Mouse (Mus musculus): ENCODE measurements around the gene Sod1. TPM values are rescaled to one million over a fixed set of nuclear protein-coding genes. Genes with fewer than 3 reads are reported as not detected.

Sod1 gene
- 1,418 and 1,524 TPM in 2 replicates for total RNA-seq (2021)
- long read RNA-seq, transcript Sod1-201 (5 exons, 641 nt): major isoform, 41 of 94 reads
- long read RNA-seq, partial matches to known transcripts: 48 of 94 reads
- long read RNA-seq, other reads (novel, unspliced or antisense): 1 of 94 reads

DNA sequence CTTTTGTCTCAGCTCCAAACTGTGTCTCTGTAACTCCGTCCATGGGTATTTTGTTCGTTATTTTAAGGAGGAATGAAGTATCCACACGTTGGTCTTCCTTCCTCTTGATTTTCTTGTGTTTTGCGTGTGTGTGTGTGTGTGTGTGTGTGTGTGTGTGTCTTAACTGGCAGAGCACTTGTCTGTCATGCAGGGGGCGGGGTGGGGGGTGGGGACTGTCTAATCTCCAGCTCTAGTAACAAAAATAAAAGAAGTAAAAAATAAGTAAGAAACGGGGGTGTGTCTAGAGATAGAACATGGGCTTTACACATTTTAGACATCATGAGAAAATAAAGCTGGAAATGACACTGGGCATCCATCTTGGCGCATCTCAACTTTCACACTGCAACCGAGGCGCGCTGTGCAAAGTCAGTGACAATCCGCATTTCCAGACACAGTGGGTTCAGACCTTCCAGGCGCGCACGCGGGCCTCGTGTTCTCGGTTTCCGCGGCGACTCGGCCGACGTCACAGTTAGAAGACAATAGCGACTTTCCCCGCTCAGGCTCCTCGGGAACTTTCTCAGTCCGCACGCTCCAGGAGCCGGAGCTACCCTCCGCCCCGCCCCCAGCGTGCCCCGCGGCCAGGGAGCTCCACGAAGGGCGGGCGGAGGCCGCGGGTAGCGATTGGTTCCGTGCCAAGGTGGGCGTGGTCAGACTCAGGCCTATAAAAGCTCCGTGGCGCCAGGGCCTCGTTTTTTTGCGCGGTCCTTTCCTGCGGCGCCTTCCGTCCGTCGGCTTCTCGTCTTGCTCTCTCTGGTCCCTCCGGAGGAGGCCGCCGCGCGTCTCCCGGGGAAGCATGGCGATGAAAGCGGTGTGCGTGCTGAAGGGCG, at the start of gene Sod1:
Gene Sod1 (plus strand): TSS at position 729 of the 866 bp plus-strand sequence.
- peak; percentile 97 for DNase-seq

- DNase-seq: no peak
Measured at GRCm38 (mm10) chr16:90171416-90171815, 49.1 kb upstream of the Sod1 start.

DNA sequence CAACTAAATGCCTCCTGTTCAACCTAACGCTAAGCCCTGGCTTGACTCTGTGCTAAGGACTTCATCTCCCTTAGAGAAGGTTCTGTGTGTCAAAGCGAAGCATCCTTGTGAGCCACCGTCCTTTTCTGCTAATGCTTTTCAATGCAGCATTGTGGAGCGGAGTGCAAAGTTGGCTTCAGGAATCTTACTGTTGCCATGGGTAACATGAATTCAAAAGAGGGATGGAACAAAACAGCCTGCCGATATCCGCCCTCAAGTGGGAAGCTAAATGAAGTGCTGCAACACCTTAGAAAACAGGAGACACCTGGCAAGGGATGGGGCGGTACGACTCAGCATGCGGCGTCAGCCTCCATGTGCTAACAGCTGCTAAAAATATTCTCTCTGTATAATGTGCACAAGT, 44.1 kb upstream of the Sod1 start:
- no peak for DNase-seq

DNA sequence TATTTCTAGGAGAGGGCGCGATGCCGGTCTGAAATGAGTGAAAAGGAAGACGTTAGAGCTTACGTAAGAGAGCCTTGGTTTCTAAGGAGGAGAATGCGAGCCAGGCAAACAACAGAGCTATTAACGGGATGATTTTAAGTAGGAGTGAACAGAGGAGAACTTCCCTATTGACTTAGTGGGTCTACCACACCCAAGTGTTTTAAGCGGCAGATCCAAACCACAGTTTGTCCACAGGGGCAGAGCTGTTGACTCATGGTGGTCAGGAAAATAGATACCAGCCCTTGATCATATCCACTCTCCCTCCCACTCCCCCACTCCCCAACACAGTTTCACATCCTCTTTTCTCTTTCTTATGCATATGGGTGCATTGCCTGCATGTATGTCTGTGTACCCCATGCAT, 43.1 kb upstream of the Sod1 start:
- DNase-seq: no peak

- DNase-seq: no peak
Measured at GRCm38 (mm10) chr16:90178404-90178803, 42.1 kb upstream of the Sod1 start.

- DNase-seq: no peak
Measured at GRCm38 (mm10) chr16:90179892-90180291, 40.7 kb upstream of the Sod1 start.

DNA sequence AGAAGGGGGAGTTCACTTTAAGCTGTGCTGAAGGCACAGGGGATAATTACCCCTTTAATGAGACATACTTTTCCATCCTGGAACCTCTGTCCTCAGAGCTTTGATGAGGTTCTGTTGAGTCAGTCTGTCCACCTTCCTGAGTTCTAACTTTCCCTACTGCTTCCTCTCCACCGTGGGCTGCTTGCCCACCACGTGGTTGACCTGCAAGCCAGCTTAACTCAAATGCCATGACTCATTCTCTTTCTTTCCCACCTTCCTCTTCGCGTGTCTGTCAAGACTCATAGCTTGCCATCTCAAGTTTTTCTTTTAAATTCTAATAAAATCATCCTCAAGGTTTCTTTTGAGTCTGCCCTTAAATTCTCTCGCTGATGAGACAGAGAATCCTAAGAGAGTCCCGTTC, 39.6 kb upstream of the Sod1 start:
- no peak for DNase-seq

DNA sequence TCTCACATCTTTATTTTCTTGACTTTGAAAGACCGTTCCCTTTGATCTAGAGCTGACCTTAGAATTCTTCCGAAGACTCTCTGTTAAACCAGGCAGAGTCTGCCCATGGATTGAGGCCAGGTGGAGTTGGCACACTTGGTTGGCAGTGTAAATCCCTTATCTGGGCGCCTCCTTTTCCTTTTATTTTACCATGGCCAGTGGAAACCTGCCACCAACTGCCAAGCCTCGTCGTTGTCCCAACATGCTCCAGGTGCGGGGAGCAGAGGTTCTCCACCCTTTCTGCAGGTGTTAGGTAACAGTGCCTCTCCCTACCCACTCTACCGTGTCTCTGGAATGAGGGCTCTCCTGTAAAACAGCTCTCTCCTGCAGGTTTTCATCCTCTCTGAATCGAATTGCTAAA, 38.9 kb upstream of the Sod1 start:
- peak; percentile 50 for DNase-seq

DNA sequence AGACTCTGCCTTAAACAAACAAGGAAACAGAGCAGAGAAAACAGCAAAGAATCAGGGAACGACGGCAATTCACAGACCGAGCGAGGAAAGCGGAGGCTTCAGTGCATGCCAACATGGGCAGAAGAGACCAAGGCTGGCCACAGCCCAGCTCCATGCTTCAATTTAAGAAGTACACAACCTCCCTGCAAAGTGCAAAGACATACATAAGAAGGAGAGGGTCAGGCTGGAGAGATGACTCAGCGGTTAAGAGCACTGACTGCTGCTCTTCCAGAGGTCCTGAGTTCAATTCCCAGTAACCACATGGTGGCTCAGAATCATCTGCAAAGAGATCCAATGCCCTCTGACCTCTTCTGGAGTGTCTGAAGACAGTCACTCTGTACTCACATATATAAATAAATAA, 36.4 kb upstream of the Sod1 start:
- no peak for DNase-seq

GRCm38 (mm10) chr16:90185928-90186588, 34.5 kb upstream of the Sod1 start:
- DNase-seq: peak; percentile 81

DNA sequence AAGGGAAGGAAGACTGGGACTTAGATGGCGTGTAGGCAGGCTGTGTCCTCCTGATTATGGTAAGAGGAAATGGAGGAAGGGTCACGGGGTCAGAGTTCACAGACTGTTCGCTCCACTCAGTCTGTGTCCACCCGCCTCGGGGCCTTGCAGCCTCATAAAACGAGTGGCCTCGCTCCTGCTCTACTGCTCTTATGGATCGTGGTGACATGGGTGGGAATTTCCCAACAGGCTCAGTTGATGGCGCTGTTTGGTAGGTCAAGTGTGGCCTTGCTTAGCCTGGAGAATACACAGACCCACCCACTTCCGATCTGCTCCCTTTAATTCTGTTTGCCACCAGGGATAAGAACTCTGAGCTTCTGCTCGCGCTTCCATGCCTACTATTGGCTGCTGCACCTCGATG, 33.1 kb upstream of the Sod1 start:
- DNase-seq: peak; percentile 26

DNA sequence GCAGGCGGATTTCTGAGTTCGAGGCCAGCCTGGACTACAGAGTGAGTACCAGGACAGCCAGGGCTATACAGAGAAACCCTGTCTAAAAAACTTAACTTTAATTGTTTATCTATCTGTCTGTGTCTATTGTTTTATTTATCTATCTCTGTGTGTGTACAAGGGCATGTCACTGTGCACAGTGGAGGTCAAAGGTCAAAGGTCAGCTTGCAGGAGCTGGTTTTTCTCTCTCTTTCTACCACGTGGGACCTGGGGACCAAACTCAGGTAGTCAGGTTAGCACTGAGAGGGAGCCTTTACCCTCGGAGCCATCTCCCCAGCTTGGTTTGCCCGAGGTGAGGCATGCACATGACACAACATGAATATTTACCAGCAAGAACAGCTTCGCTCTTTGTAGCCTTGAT, 29.3 kb upstream of the Sod1 start:
- no peak for DNase-seq

- DNase-seq: no peak
Measured at GRCm38 (mm10) chr16:90193719-90194118, 26.8 kb upstream of the Sod1 start.

GRCm38 (mm10) chr16:90196688-90197240, 23.8 kb upstream of the Sod1 start:
- DNase-seq: no peak

DNA sequence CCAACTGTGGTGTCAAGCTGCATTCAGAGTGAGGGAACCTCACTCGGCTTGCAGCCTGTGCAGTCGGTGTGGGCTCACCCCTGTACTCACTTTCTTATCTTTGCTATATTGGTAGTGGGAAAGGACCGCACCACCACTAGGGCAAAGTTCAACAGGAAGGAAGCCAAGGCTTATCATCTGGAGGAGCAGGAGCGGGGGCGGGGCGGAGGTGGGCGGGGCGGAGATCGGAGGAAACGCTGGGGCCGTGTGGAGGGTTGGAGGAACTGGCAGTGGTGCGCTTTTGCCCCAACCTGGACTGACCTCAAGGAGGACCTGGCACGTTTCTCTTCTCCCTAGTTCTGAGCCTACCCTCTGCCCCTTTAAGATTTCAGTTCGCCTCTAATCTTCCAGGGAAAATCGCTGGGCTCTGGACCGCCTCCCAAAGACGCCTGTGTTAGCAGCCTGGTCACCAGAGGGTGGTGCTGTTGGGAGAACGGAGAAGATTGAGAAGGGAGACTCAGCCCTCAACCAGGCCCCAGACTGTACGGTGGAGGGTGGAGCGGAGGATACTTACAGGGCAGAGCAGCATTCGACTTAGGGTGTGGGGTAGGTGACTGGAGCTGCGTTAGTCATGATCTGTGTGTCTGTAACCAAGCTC, 23.1 kb upstream of the Sod1 start:
- peak; percentile 72 for DNase-seq

- DNase-seq: no peak
Measured at GRCm38 (mm10) chr16:90198626-90199025, 21.9 kb upstream of the Sod1 start.

GRCm38 (mm10) chr16:90199174-90199573, 21.4 kb upstream of the Sod1 start:
- DNase-seq: no peak

DNA sequence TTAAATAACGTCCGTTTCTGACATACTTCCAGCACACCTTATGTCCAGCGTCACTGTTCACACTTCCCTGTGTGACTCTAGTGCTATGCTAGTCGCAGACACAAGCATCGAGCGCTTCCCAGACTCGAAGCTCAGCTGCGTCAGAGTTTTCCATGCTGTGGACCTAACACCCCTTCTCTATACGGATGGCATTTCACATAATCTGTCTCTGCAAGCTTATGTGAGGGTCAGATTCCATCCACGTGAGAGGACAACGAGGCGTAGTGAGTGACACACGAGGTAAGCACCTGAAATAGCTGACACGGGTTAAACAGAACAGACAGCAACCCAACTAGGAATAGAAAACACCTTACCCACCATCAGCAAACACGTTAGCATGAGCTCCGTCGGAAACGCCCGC, 18.4 kb upstream of the Sod1 start:
- DNase-seq: no peak

DNA sequence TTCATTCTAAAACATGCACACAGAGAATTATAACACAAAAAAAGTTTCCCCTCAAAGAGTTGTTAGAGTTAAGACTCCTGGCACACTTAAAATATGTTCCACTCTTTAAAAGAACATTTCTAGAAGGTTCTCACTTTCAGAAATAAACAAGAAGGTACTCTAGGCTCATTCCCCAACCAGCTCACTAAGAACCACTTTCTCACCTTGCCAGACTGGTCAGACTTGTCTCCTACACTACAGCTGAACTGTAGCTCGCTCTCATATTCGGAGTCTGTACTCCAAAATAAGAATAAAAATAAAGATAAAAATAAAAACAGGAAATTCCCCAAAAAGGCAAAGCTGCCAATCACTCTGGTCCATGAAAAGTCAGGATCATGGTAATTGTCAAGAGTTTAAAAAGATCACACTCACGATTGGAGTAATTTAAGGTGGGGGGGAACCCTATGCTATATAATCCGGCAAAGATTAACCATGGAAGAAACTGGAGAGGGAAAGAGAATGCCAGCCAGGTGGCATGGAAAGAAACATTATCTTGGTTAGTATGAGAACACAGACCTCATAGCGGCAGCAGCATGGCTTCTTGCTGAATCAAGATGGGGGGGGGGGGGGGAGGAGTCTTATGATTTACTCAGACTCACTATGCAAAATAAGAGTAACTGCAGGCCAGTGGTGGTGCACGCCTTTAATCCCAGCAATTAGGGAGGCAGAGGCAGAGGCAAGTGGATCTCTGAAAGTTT, 17.2 kb upstream of the Sod1 start:
- no peak for DNase-seq

DNA sequence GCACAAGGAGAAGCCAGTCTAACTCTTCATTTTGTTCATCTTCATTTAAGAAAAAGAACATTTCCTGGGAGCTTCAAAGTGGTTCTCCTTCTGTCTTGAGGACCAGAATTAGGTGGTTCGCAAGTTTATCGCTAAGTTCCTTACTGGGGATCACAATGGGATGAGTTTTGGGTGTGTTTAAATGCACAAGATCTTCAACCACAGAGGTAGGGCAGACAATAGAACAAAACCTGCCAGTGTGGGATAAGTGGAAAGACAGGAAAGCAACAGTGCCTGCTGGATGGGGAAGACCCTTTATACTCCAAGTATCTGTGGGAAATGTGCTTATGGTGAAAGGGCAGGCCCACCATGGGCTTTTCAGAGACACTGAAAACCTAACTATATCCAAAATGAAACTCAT, 15.7 kb upstream of the Sod1 start:
- no peak for DNase-seq

DNA sequence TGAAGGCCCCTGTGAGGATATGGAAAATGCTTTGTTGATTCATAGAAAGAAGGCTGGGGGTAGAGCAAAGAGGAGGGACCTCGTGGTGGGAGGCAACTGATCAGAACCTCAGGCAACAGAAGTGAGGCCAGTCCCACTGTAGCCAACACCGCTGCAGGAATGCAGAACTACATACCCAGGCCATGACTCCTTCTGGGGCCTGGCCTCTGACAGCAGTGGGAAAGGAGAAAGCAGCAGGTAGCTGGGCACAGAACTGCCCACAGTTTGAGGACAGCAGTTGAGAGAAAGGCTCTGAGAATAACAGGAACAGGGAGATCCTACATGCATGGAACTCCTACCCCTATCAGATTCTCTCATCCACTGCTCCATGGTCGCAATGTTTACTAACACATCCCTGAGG, 11.6 kb upstream of the Sod1 start:
- no peak for DNase-seq

DNA sequence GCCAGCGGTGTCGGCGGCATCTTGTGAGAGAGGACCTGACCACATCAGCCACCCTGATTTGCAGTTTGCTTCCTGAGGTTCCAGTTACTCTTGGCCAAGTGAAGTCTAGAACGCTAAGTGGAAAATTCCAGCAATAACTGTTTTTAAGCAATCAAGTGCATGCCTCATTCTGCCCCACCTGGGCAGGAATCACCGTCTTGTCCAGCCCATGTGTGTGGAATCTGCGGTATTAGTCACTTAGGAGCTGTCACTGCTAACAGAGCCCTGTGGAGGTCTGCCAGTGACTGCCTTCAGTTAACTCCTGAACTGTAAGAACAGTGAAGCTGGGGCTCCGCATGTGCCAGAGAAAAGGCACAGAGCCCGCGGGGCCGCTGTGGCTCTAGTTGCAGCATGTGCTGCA, 9.8 kb upstream of the Sod1 start:
- no peak for DNase-seq

Measured in adrenal gland, postnatal 25 days (tissue).